Mouse (Mus musculus) lung, adult 2 months (tissue): ENCODE measurements at regions not wholly inside any gene's neighbourhood (a gene's known extent, or its start where the extent isn't known, plus 50 kb on each side); places are given as distances from the start of the nearest gene placed in this dataset.

ENCODE experiments used
- CTCF ChIP-seq: fragments of 200-500 bp; IDR thresholded peaks from 2 replicates; pipeline ENCODE4 v1.5.1; 2011; ENCODE audit warnings: mild to moderate bottlenecking, low read length, control low read depth; ENCODE audit not compliant: insufficient read depth
- POLR2A ChIP-seq: fragments of 200-500 bp; IDR thresholded peaks from 2 replicates; pipeline ENCODE4 v1.6.1; 2011; ENCODE audit warnings: low read depth, mild to moderate bottlenecking, control low read depth, low read length, borderline replicate concordance; ENCODE audit errors: extremely low read depth

DNA sequence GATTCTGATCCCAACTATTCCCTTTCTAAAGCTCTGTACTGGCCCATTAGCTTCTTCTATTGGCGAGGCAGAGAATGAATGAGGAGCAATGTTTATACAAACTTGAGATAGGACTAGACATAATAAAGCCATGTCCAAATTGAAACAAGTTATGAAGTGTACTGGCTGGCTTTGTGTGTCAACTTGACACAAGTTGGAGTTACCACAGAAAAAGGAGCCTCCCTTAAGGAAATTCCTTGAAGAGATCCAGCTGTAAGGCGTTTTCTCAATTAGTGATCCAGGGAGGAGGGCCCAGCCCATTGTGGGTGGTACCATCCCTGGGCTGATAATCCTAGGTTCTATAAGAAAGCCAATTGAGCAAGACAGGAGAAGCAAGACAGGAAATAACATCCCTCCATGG, 135.9 kb upstream of the Cr2 start:
- TF ChIP-seq POLR2A, result no peak
- no peak for TF ChIP-seq CTCF
